8 mouse cellular contexts compared by ENCODE assay signal in genomic region chr19:25237492-25238040, GRCm38 (mm10). TPM values are rescaled to one million over a fixed set of nuclear protein-coding genes. Genes with fewer than 3 reads are reported as not detected.
DNase-seq lines count a peak whose midpoint lies in the region; ATAC-seq and TF ChIP-seq lines count a peak whose summit lies in the region.

No protein-coding gene starts in this region.

- H3K36me3 ChIP-seq in embryonic facial prominence, embryonic 13.5 days = no peaks in the 10 kb centered on the region
- H3K36me3 ChIP-seq in heart, embryonic 14.5 days (ENCODE audit: control insufficient read depth, insufficient read depth, low read length) = no peaks in the 10 kb centered on the region
- H3K36me3 ChIP-seq in kidney, postnatal 0 days (ENCODE audit: insufficient read depth, low read length) = no peaks in the 10 kb centered on the region
- H3K36me3 ChIP-seq in liver, embryonic 13.5 days = no peaks in the 10 kb centered on the region
- no peaks in the 10 kb centered on the region for H3K36me3 ChIP-seq in neural tube, embryonic 15.5 days

- peak; percentile 6 to 16 for DNase-seq in frontal cortex, postnatal 14 days (ENCODE audit: low spot score in 2 of 2)
- no peak for DNase-seq in frontal cortex, adult 2 months (ENCODE audit: extremely low spot score in 1 of 2, low spot score in 1 of 2)
- peak; percentile 74 for DNase-seq in kidney, postnatal 0 days (ENCODE audit: low spot score)
- peak; percentile 1 for DNase-seq in liver, embryonic 13.5 days
- DNase-seq in urinary bladder, postnatal 4 days (ENCODE audit: low spot score in 2 of 2) = peak; percentile 56 to 74

- H3K4me2 ChIP-seq in embryonic facial prominence, embryonic 13.5 days = peak overlapping the region; percentile 99
- peak overlapping the region; percentile 85 for H3K4me2 ChIP-seq in heart, embryonic 14.5 days (ENCODE audit: low read length)
- peak overlapping the region; percentile 95 for H3K4me2 ChIP-seq in kidney, postnatal 0 days (ENCODE audit: low read length)
- H3K4me2 ChIP-seq in liver, embryonic 13.5 days = peak overlapping the region; percentile 70
- H3K4me2 ChIP-seq in neural tube, embryonic 15.5 days = peak overlapping the region; percentile 99

- H3K4me3 ChIP-seq in embryonic facial prominence, embryonic 13.5 days = peak overlapping the region; percentile 68
- peak overlapping the region; percentile 74 to 75 for H3K4me3 ChIP-seq in heart, embryonic 14.5 days (ENCODE audit: control insufficient read depth in 1 of 2, insufficient read depth in 1 of 2, low read depth in 1 of 2, low read length in 2 of 2)
- peak overlapping the region; percentile 63 for H3K4me3 ChIP-seq in kidney, postnatal 0 days (replicated peaks; ENCODE audit: low read depth, low read length)
- H3K4me3 ChIP-seq in liver, embryonic 13.5 days (replicated peaks) = peak overlapping the region; percentile 59
- H3K4me3 ChIP-seq in neural tube, embryonic 15.5 days (replicated peaks) = peak overlapping the region; percentile 77

- no peaks in the 10 kb centered on the region for H3K9me3 ChIP-seq in embryonic facial prominence, embryonic 13.5 days
- no peaks in the 10 kb centered on the region for H3K9me3 ChIP-seq in heart, embryonic 14.5 days (ENCODE audit: control insufficient read depth, low read length)
- H3K9me3 ChIP-seq in kidney, postnatal 0 days (replicated peaks; ENCODE audit: low read length) = no peaks in the 10 kb centered on the region
- H3K9me3 ChIP-seq in liver, embryonic 13.5 days (replicated peaks) = no peaks in the 10 kb centered on the region
- H3K9me3 ChIP-seq in neural tube, embryonic 15.5 days (replicated peaks) = no peaks in the 10 kb centered on the region

- 1% methylated on average over 35 of the region's 35 CpGs for WGBS in embryonic facial prominence, embryonic 13.5 days
- 1% methylated on average over 35 of the region's 35 CpGs for WGBS in heart, embryonic 14.5 days
- WGBS in kidney, postnatal 0 days = 1% methylated on average over 34 of the region's 35 CpGs
- WGBS in liver, embryonic 13.5 days (ENCODE audit: insufficient replicate concordance) = under 1% methylated on average over 35 of the region's 35 CpGs
- under 1% methylated on average over 35 of the region's 35 CpGs for WGBS in neural tube, embryonic 15.5 days

- no peak for ATAC-seq in embryonic facial prominence, embryonic 13.5 days (ENCODE audit: insufficient number of reproducible peaks, insufficient read depth, low FRiP score, low TSS enrichment, low read depth)
- ATAC-seq in heart, embryonic 14.5 days (ENCODE audit: insufficient number of reproducible peaks, insufficient read depth, low FRiP score, low read depth) = peak; percentile 27; the same call in 1 of the 2 replicates
- peak; percentile 60 for ATAC-seq in kidney, postnatal 0 days (replicated peaks; ENCODE audit: low FRiP score, low read depth)
- ATAC-seq in liver, embryonic 13.5 days (ENCODE audit: low read depth) = 0 out of 2 replicates have a peak, but pooled peaks have one; percentile 16
- no peak for ATAC-seq in neural tube, embryonic 15.5 days (ENCODE audit: low FRiP score)

- H3K27ac ChIP-seq in embryonic facial prominence, embryonic 13.5 days = no peak overlapping the region
- peak overlapping the region; percentile 70 to 85 for H3K27ac ChIP-seq in heart, embryonic 14.5 days (replicated peaks in 1 of 2; ENCODE audit: control insufficient read depth in 1 of 2, insufficient read depth in 1 of 2, low read depth in 2 of 2, low read length in 2 of 2)
- peak overlapping the region; percentile 84 for H3K27ac ChIP-seq in kidney, postnatal 0 days
- no peak overlapping the region for H3K27ac ChIP-seq in liver, embryonic 13.5 days
- peak overlapping the region; percentile 80 for H3K27ac ChIP-seq in neural tube, embryonic 15.5 days (replicated peaks)

- TF ChIP-seq CTCF in kidney, postnatal 0 days (IDR thresholded peaks at IDR 0.05; ENCODE audit: low read depth) = peak; percentile 50

- peak overlapping the region; percentile 72 for H3K9ac ChIP-seq in embryonic facial prominence, embryonic 13.5 days
- peak overlapping the region; percentile 83 for H3K9ac ChIP-seq in heart, embryonic 14.5 days (ENCODE audit: low read length)
- peak overlapping the region; percentile 61 for H3K9ac ChIP-seq in kidney, postnatal 0 days (ENCODE audit: low read depth, low read length)
- peak overlapping the region; percentile 39; the same call in 1 of the 2 replicates for H3K9ac ChIP-seq in liver, embryonic 13.5 days
- peak overlapping the region; percentile 66 for H3K9ac ChIP-seq in neural tube, embryonic 15.5 days (replicated peaks)

- H3K4me1 ChIP-seq in embryonic facial prominence, embryonic 13.5 days = peaks cover 7% of the 10 kb centered on the region; the same call in 1 of the 2 replicates
- H3K4me1 ChIP-seq in heart, embryonic 14.5 days (ENCODE audit: control insufficient read depth in 2 of 2, insufficient read depth in 2 of 2, low read length in 2 of 2) = peaks cover 10 to 16% of the 10 kb centered on the region in 2 experiments
- 0 out of 2 replicates have a peak, but pooled peaks cover 5% of the 10 kb centered on the region for H3K4me1 ChIP-seq in kidney, postnatal 0 days (replicated peaks; ENCODE audit: insufficient read depth, low read length)
- H3K4me1 ChIP-seq in liver, embryonic 13.5 days (replicated peaks) = peaks cover 6% of the 10 kb centered on the region; the same call in 1 of the 2 replicates
- peaks cover 29% of the 10 kb centered on the region for H3K4me1 ChIP-seq in neural tube, embryonic 15.5 days

- peaks cover 42% of the 10 kb centered on the region for H3K27me3 ChIP-seq in embryonic facial prominence, embryonic 13.5 days
- 0 out of 2 replicates have a peak, but pooled peaks cover 8% of the 10 kb centered on the region for H3K27me3 ChIP-seq in heart, embryonic 14.5 days (ENCODE audit: control insufficient read depth, insufficient read depth, low read length)
- 0 out of 2 replicates have a peak, but pooled peaks cover 3% of the 10 kb centered on the region for H3K27me3 ChIP-seq in kidney, postnatal 0 days (ENCODE audit: insufficient read depth, low read length)
- H3K27me3 ChIP-seq in liver, embryonic 13.5 days = peaks cover 44% of the 10 kb centered on the region
- peaks cover 13% of the 10 kb centered on the region for H3K27me3 ChIP-seq in neural tube, embryonic 15.5 days (replicated peaks)

RNA-seq across cellular contexts. Expression of gene Kank1, which starts 0.8 kb away (rescaled TPM):
- polyA plus RNA-seq in frontal cortex, adult 2 months (2012; rRNA removed) = 17.0 and 17.3 TPM in 2 replicates
- polyA plus RNA-seq in embryonic facial prominence, embryonic 13.5 days (2015; fragmentation: Nextera tagmentation; extraction: Ambion mirVana) = 22.0 and 23.0 TPM in 2 replicates
- 43.2 and 46.4 TPM in 2 replicates for polyA plus RNA-seq in heart, embryonic 14.5 days (2014; fragmentation: Nextera tagmentation; extraction: Ambion mirVana)
- polyA plus RNA-seq in kidney, postnatal 0 days (2015; fragmentation: Nextera tagmentation; extraction: Ambion mirVana) = 18.4 and 21.6 TPM in 2 replicates
- polyA plus RNA-seq in liver, embryonic 13.5 days (2015; fragmentation: Nextera tagmentation; extraction: Ambion mirVana) = 3.5 and 5.7 TPM in 2 replicates
- 12.6 and 14.7 TPM in 2 replicates for polyA plus RNA-seq in neural tube, embryonic 15.5 days (2015; fragmentation: Nextera tagmentation; extraction: Ambion mirVana)

Comparison
In these comparisons a context has a peak if more than half of its experiments do, and no peak if none do; other contexts are left out.
1. DNase-seq: peak in frontal cortex, postnatal 14 days (2 of 2), kidney, postnatal 0 days (single experiment), liver, embryonic 13.5 days (single experiment) and urinary bladder, postnatal 4 days (2 of 2); none in frontal cortex, adult 2 months (0 of 2).
2. ATAC-seq: peak in heart, embryonic 14.5 days (single experiment), kidney, postnatal 0 days (single experiment) and liver, embryonic 13.5 days (single experiment); none in embryonic facial prominence, embryonic 13.5 days (single experiment) and neural tube, embryonic 15.5 days (single experiment).
3. H3K27ac ChIP-seq: peak in heart, embryonic 14.5 days (2 of 2), kidney, postnatal 0 days (single experiment) and neural tube, embryonic 15.5 days (single experiment); none in embryonic facial prominence, embryonic 13.5 days (single experiment) and liver, embryonic 13.5 days (single experiment).
4. Peak in every context shown above with its lines, with median percentiles within 50 percentile points of each other: H3K4me2 ChIP-seq, H3K4me3 ChIP-seq and H3K9ac ChIP-seq.